Mouse (Mus musculus) bone marrow macrophage, adult 2 months (primary cell): ENCODE measurements around the gene Slc16a9. TPM values are rescaled to one million over a fixed set of nuclear protein-coding genes. Genes with fewer than 3 reads are reported as not detected.

ENCODE experiments used
- H3K27ac ChIP-seq: 2 replicates; pipeline ENCODE4 v1.5.1; 2012; ENCODE audit warnings: low read depth, low read length; ENCODE audit not compliant: insufficient read depth
- H3K4me1 ChIP-seq: 2 replicates; pipeline ENCODE4 v1.6.1; 2012; ENCODE audit warnings: low read length; ENCODE audit not compliant: control insufficient read depth, insufficient read depth
- H3K4me3 ChIP-seq: 2 replicates; pipeline ENCODE4 v1.5.1; 2012; ENCODE audit warnings: mild to moderate bottlenecking, low read length, moderate library complexity; ENCODE audit not compliant: insufficient read depth
- CTCF ChIP-seq: IDR thresholded peaks from 2 replicates; pipeline ENCODE4 v1.5.1; 2012; ENCODE audit warnings: low read depth, mild to moderate bottlenecking, low read length, moderate library complexity
- POLR2A ChIP-seq: IDR thresholded peaks from 2 replicates; pipeline ENCODE4 v1.6.1; 2012; ENCODE audit warnings: mild to moderate bottlenecking, low read depth, low read length, borderline replicate concordance
- polyA plus RNA-seq: library from polyadenylated mRNA; stranded (reverse); fragments of >200 nt; gene quantifications from 2 replicates; pipeline ENCODE4 v1.2.4, GENCODE M21; 2012; ENCODE audit not compliant: missing spikeins, insufficient read depth, insufficient read length

The Slc16a9 gene
- polyA plus RNA-seq, 1 experiment = 0.34 TPM

GRCm38 (mm10) chr10:70266501-70266900, 21.6 kb downstream of the Slc16a9 start:
- Histone ChIP-seq H3K4me1 (no peaks in the 10 kb centered on the region; the same call in 1 of the 2 replicates), H3K27ac (no peak overlapping the region), H3K4me3 (no peak overlapping the region)
- TF ChIP-seq CTCF (no peak), POLR2A (no peak)

DNA sequence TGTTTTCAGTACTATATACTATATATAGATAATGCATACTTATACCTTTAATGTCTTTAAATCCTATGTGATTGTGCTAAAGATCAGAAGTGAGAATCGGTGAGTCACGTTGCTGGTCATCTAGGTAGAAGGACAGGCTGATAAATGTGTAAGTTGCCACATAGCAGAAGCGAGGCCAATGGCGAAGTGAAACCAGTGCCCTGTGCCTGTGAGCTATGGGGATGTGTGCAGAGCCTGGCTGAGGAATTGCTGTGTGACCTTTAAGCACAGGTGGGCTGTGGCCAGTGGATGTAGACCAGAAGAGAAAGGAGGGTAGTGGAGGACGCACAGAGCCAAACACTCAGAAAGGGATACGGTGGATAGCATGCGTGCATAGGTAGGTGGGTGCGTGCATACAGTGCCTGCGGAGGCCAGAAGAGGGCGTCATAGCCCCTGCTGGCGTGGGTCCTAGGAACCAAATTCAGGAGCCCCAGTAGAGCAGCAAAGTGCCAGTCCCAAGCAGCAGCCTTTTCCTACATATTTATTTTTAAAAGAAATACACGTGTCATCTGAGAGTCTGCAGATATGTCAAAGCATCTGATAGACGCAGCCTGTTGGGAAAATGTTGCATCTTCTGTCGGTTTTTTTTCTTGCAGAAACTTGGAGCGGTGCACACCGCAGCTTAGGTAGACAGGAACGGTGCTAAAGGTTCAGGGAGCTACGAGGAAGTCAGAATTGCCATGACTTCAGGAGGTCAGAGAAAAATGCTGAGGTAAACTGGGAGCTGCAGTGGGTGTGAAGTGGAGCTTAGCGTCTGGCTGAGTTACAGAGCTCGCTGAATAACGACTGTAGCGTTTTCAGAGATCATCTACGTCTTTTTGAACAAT, 23.9 kb downstream of the Slc16a9 start:
- H3K27ac ChIP-seq = no peak overlapping the region
- no peaks in the 10 kb centered on the region; the same call in 1 of the 2 replicates for H3K4me1 ChIP-seq
- no peak overlapping the region for H3K4me3 ChIP-seq
- TF ChIP-seq POLR2A = no peak
- TF ChIP-seq CTCF = no peak

GRCm38 (mm10) chr10:70269447-70269787, 24.5 kb downstream of the Slc16a9 start:
- no peak overlapping the region for H3K4me3 ChIP-seq
- H3K27ac ChIP-seq = no peak overlapping the region
- H3K4me1 ChIP-seq = no peaks in the 10 kb centered on the region
- TF ChIP-seq POLR2A (no peak), CTCF (no peak)

- TF ChIP-seq POLR2A (no peak), CTCF (no peak)
- H3K27ac ChIP-seq = no peak overlapping the region
- no peak overlapping the region for H3K4me3 ChIP-seq
Observed at GRCm38 (mm10) chr10:70276678-70277077, 31.8 kb downstream of the Slc16a9 start.

GRCm38 (mm10) chr10:70279349-70279748, 34.4 kb downstream of the Slc16a9 start:
- TF ChIP-seq POLR2A (no peak), CTCF (no peak)
- no peak overlapping the region for H3K27ac ChIP-seq
- no peaks in the 10 kb centered on the region; the same call in 1 of the 2 replicates for H3K4me1 ChIP-seq
- no peak overlapping the region for H3K4me3 ChIP-seq

More at GRCm38 (mm10) chr10:70276678-70277077, 31.8 kb downstream of the Slc16a9 start:
- no peaks in the 10 kb centered on the region; the same call in 1 of the 2 replicates for H3K4me1 ChIP-seq

DNA sequence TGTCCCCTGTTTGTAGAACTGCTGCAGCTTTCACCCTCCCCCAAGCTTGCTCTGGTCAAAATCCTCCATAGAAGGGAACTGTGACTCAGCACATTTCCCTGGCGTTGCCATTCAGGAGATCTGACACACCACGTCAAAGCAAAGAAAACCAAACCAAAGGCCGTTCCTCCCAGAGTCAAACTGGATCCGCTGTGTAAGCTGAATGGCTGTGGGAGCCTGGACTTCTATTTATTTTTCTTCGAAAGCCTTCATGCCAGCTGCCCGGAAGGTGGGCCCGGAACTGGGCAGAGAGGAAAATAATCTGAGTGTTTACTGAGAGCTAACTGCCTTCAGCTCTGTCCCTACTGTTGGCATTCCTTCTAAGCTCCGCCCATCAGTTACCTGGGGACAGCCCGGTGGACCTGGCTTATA, 42.9 kb downstream of the Slc16a9 start:
- no peak overlapping the region for H3K4me3 ChIP-seq
- peak overlapping the region; percentile 26; the same call in 1 of the 2 replicates for H3K27ac ChIP-seq
- H3K4me1 ChIP-seq = peaks cover 12% of the 10 kb centered on the region
- TF ChIP-seq POLR2A (no peak), CTCF (no peak)

GRCm38 (mm10) chr10:70288406-70289327, 43.8 kb downstream of the Slc16a9 start:
- H3K4me1 ChIP-seq = peaks cover 12% of the 10 kb centered on the region
- no peak for TF ChIP-seq POLR2A
- TF ChIP-seq CTCF = no peak
- H3K27ac ChIP-seq = no peak overlapping the region
- H3K4me3 ChIP-seq = no peak overlapping the region

- Histone ChIP-seq H3K27ac (no peak overlapping the region), H3K4me3 (no peak overlapping the region), H3K4me1 (peaks cover 12% of the 10 kb centered on the region)
- no peak for TF ChIP-seq CTCF
- no peak for TF ChIP-seq POLR2A
Observed at GRCm38 (mm10) chr10:70292014-70292413, 47.1 kb downstream of the Slc16a9 start.

DNA sequence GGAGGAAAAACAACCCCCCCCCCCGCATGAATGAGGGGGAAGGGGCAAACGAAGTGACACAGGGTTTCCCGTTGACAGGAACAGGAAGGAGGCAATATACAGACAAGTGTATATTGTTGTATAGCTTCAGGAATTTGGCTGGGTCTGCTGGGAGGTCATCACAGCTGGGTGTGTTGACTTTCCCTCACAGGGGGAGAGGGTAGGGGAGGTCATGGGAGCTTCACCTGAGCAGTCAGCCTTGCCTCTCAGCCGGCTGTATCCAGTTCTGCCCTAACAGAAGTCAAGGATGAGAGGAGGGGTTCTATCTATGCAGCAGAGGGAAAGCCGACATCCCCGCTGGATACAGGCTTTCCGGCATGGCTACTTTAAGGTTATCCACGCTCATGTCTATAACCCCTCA, 49.2 kb downstream of the Slc16a9 start:
- H3K4me3 ChIP-seq = no peak overlapping the region
- no peak overlapping the region for H3K27ac ChIP-seq
- TF ChIP-seq POLR2A (no peak), CTCF (no peak)
- H3K4me1 ChIP-seq = no peaks in the 10 kb centered on the region
